Comparison of ENCODE assay signal across 28 mouse cellular contexts in the genomic region with DNA sequence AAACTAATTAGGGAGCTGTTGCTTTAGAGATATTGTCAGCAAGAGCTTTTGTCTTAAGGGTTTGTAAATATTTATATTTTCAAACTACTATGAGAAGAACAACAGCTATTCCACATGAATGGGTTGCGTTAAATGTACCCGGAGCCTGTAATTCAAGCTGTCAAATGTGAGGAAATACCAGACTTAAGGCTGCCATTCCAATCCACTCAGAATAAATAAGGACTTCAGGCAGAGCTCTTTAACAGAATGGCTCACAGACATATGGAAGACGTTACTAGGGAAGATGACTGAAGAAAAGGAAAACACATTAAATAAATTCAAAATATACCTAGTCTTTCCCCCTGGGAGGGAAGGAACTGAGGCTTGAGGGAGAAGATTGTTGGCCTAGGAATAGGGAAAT.
DNase-seq lines count a peak whose midpoint lies in the region; ATAC-seq and TF ChIP-seq lines count a peak whose summit lies in the region.
"Had no signal": no experiment of that assay in that cellular context is flagged by ENCODE, and none has a peak within 500 bp of the region (broad histone marks: within the 10 kb centered on the region; RNA-seq: fewer than 3 reads in every experiment).

No protein-coding gene starts in this region.

- TF ChIP-seq CTCF in brain, embryonic 14.5 days (IDR thresholded peaks at IDR 0.05; ENCODE audit: borderline replicate concordance, extremely low read depth, insufficient read depth, insufficient read length): no peak

- 0 out of 2 replicates have a peak, but pooled peaks have one; percentile 59 for ATAC-seq in embryonic facial prominence, embryonic 11.5 days (replicated peaks; ENCODE audit: insufficient number of reproducible peaks, low FRiP score, low TSS enrichment, low read depth)
- no peak for ATAC-seq in embryonic facial prominence, embryonic 14.5 days (ENCODE audit: low read depth)
- peak; percentile 15; the same call in 1 of the 2 replicates for ATAC-seq in limb, embryonic 14.5 days (ENCODE audit: low FRiP score, low read depth)
- ATAC-seq: forebrain, embryonic 16.5 days; intestine, embryonic 15.5 days; Patski had no signal

- H3K27ac ChIP-seq in embryonic facial prominence, embryonic 11.5 days (replicated peaks; ENCODE audit: low read depth, low read length): no peak overlapping the region
- no peak overlapping the region for H3K27ac ChIP-seq in embryonic facial prominence, embryonic 10.5 days (replicated peaks)
- no peak overlapping the region; the same call in 1 of the 2 replicates for H3K27ac ChIP-seq in embryonic facial prominence, embryonic 14.5 days (replicated peaks; ENCODE audit: low read depth, low read length)
- no peak overlapping the region for H3K27ac ChIP-seq in limb, embryonic 14.5 days (replicated peaks; ENCODE audit: low read depth, low read length)
- H3K27ac ChIP-seq: heart, adult 2 months; heart, embryonic 13.5 days; hindbrain, embryonic 10.5 days; hindbrain, embryonic 15.5 days; intestine, embryonic 15.5 days; liver, embryonic 15.5 days; midbrain, embryonic 12.5 days; neural tube, embryonic 12.5 days had no signal

- H3K27me3 ChIP-seq in embryonic facial prominence, embryonic 11.5 days (ENCODE audit: control insufficient read depth, insufficient read depth, low read length): no peaks in the 10 kb centered on the region
- no peaks in the 10 kb centered on the region for H3K27me3 ChIP-seq in embryonic facial prominence, embryonic 10.5 days (replicated peaks; ENCODE audit: low read depth, poor library complexity, severe bottlenecking)
- H3K27me3 ChIP-seq in embryonic facial prominence, embryonic 14.5 days (replicated peaks; ENCODE audit: control insufficient read depth, insufficient read depth, low read length): no peaks in the 10 kb centered on the region
- no peaks in the 10 kb centered on the region for H3K27me3 ChIP-seq in limb, embryonic 14.5 days (ENCODE audit: control insufficient read depth, insufficient read depth, low read length)
- H3K27me3 ChIP-seq: heart, embryonic 13.5 days; hindbrain, embryonic 15.5 days; intestine, embryonic 15.5 days; liver, embryonic 15.5 days; midbrain, embryonic 12.5 days; neural tube, embryonic 12.5 days; Patski had no signal

- no peaks in the 10 kb centered on the region for H3K36me3 ChIP-seq in embryonic facial prominence, embryonic 11.5 days (replicated peaks; ENCODE audit: control insufficient read depth, insufficient read depth, low read depth, low read length)
- no peaks in the 10 kb centered on the region for H3K36me3 ChIP-seq in embryonic facial prominence, embryonic 10.5 days (replicated peaks)
- H3K36me3 ChIP-seq in embryonic facial prominence, embryonic 14.5 days (ENCODE audit: control insufficient read depth, insufficient read depth, low read length): no peaks in the 10 kb centered on the region
- H3K36me3 ChIP-seq in limb, embryonic 14.5 days (ENCODE audit: control insufficient read depth, insufficient read depth, low read length): no peaks in the 10 kb centered on the region
- H3K36me3 ChIP-seq: G1E; heart, embryonic 13.5 days; hindbrain, embryonic 10.5 days; hindbrain, embryonic 15.5 days; intestine, embryonic 15.5 days; liver, embryonic 15.5 days; midbrain, embryonic 12.5 days; neural tube, embryonic 12.5 days had no signal

- no peak overlapping the region for H3K4me2 ChIP-seq in embryonic facial prominence, embryonic 11.5 days (ENCODE audit: low read depth, low read length)
- H3K4me2 ChIP-seq in embryonic facial prominence, embryonic 14.5 days (ENCODE audit: low read depth, low read length): no peak overlapping the region
- H3K4me2 ChIP-seq in limb, embryonic 14.5 days (replicated peaks; ENCODE audit: low read depth, low read length, severe bottlenecking): no peak overlapping the region
- H3K4me2 ChIP-seq: heart, embryonic 13.5 days; hindbrain, embryonic 15.5 days; intestine, embryonic 15.5 days; liver, embryonic 15.5 days; lung, embryonic 14.5 days; midbrain, embryonic 12.5 days; neural tube, embryonic 12.5 days had no signal

- no peak overlapping the region for H3K9ac ChIP-seq in embryonic facial prominence, embryonic 11.5 days (replicated peaks; ENCODE audit: low read length)
- H3K9ac ChIP-seq in embryonic facial prominence, embryonic 14.5 days (ENCODE audit: low read depth, low read length): no peak overlapping the region
- no peak overlapping the region for H3K9ac ChIP-seq in limb, embryonic 14.5 days (ENCODE audit: low read depth, low read length, severe bottlenecking)
- H3K9ac ChIP-seq: heart, embryonic 13.5 days; hindbrain, embryonic 15.5 days; intestine, embryonic 15.5 days; liver, embryonic 15.5 days; lung, embryonic 14.5 days; midbrain, embryonic 12.5 days; neural tube, embryonic 12.5 days had no signal

- no peak overlapping the region for H3K4me3 ChIP-seq in embryonic facial prominence, embryonic 11.5 days (ENCODE audit: low read depth, low read length)
- H3K4me3 ChIP-seq in embryonic facial prominence, embryonic 10.5 days: no peak overlapping the region
- H3K4me3 ChIP-seq in embryonic facial prominence, embryonic 14.5 days (ENCODE audit: low read depth, low read length): no peak overlapping the region
- H3K4me3 ChIP-seq in limb, embryonic 14.5 days (replicated peaks; ENCODE audit: low read length): no peak overlapping the region
- H3K4me3 ChIP-seq: heart, adult 2 months; heart, embryonic 13.5 days; hindbrain, embryonic 10.5 days; hindbrain, embryonic 15.5 days; intestine, embryonic 15.5 days; liver, embryonic 15.5 days; midbrain, embryonic 12.5 days; myocyte; neural tube, embryonic 12.5 days had no signal

- H3K9me3 ChIP-seq in embryonic facial prominence, embryonic 11.5 days (replicated peaks; ENCODE audit: control insufficient read depth, low read length): no peaks in the 10 kb centered on the region
- H3K9me3 ChIP-seq in embryonic facial prominence, embryonic 10.5 days: no peaks in the 10 kb centered on the region
- no peaks in the 10 kb centered on the region for H3K9me3 ChIP-seq in embryonic facial prominence, embryonic 14.5 days (ENCODE audit: control insufficient read depth, low read length)
- H3K9me3 ChIP-seq in limb, embryonic 14.5 days (ENCODE audit: control insufficient read depth, low read length): no peaks in the 10 kb centered on the region
- H3K9me3 ChIP-seq: G1E; heart, embryonic 13.5 days; hindbrain, embryonic 10.5 days; hindbrain, embryonic 15.5 days; intestine, embryonic 15.5 days; liver, embryonic 15.5 days; midbrain, embryonic 12.5 days; neural tube, embryonic 12.5 days had no signal

- no peaks in the 10 kb centered on the region for H3K4me1 ChIP-seq in embryonic facial prominence, embryonic 11.5 days (ENCODE audit: control insufficient read depth, insufficient read depth, low read length)
- 0 out of 2 replicates have a peak, but pooled peaks cover 6% of the 10 kb centered on the region for H3K4me1 ChIP-seq in embryonic facial prominence, embryonic 10.5 days
- H3K4me1 ChIP-seq in embryonic facial prominence, embryonic 14.5 days (ENCODE audit: control insufficient read depth, insufficient read depth, low read length): peaks cover 5% of the 10 kb centered on the region; the same call in 1 of the 2 replicates
- H3K4me1 ChIP-seq in limb, embryonic 14.5 days (ENCODE audit: control insufficient read depth, insufficient read depth, low read length): no peaks in the 10 kb centered on the region
- H3K4me1 ChIP-seq: heart, embryonic 13.5 days; hindbrain, embryonic 10.5 days; hindbrain, embryonic 15.5 days; intestine, embryonic 15.5 days; liver, embryonic 15.5 days; midbrain, embryonic 12.5 days; neural tube, embryonic 12.5 days had no signal

- DNase-seq in embryonic facial prominence, embryonic 11.5 days (ENCODE audit: low spot score): peak; percentile 70
- no peak for DNase-seq in embryonic facial prominence, embryonic 10.5 days (ENCODE audit: low spot score)
- peak; percentile 52 for DNase-seq in brain, embryonic 14.5 days (ENCODE audit: low read depth)
- DNase-seq in embryonic facial prominence, embryonic 14.5 days (ENCODE audit: low spot score): peak; percentile 58
- peak; percentile 15 for DNase-seq in limb, embryonic 14.5 days (ENCODE audit: low spot score)
- no peak for DNase-seq in left cerebral cortex, adult 9 months (ENCODE audit: low spot score in 2 of 2)
- DNase-seq in heart, postnatal 36 days: no peak
- DNase-seq: adrenal gland, postnatal 10 days; cerebellum, adult 11-12 months; cerebellum, adult 9-11 months; heart, adult 2 months; heart, postnatal 10 days; kidney, adult 2 months; kidney, postnatal 4 days; lung, embryonic 14.5 days; thymus, adult 2 months; thymus, postnatal 36 days had no signal

- 10% methylated on average over 3 of the region's 3 CpGs for WGBS in embryonic facial prominence, embryonic 11.5 days
- 24% methylated on average over 3 of the region's 3 CpGs for WGBS in embryonic facial prominence, embryonic 10.5 days
- WGBS in embryonic facial prominence, embryonic 14.5 days: 6% methylated on average over 3 of the region's 3 CpGs
- WGBS in limb, embryonic 14.5 days: 23% methylated on average over 3 of the region's 3 CpGs

- intact Hi-C loops in heart, postnatal 36 days (cut with DNase I): no loop called here

- TF ChIP-seq POLR2A in brain, embryonic 14.5 days (IDR thresholded peaks at IDR 0.05; ENCODE audit: borderline replicate concordance, extremely low read depth, insufficient read depth, insufficient read length, poor library complexity, severe bottlenecking): no peak
- no peak for TF ChIP-seq POLR2A in limb, embryonic 14.5 days (IDR thresholded peaks at IDR 0.05; ENCODE audit: borderline replicate concordance, extremely low read depth, insufficient read depth, insufficient read length)

Comparison
In these comparisons a context has a peak if more than half of its experiments do, and no peak if none do; other contexts are left out.
1. DNase-seq: peak in embryonic facial prominence, embryonic 11.5 days (single experiment), brain, embryonic 14.5 days (single experiment), embryonic facial prominence, embryonic 14.5 days (single experiment) and limb, embryonic 14.5 days (single experiment); none in embryonic facial prominence, embryonic 10.5 days (single experiment), left cerebral cortex, adult 9 months (0 of 2) and heart, postnatal 36 days (0 of 2).